Mouse (Mus musculus): Measurements from ENCODE around the gene Trpm3.

GRCm38 (mm10) chr19:22594492-22594891 lies 455.6 kb downstream of the Trpm3 start:
- TF ChIP-seq POLR2A (IDR thresholded peaks at IDR 0.05; ENCODE audit: insufficient read depth, low read length) (no peak), CTCF (IDR thresholded peaks at IDR 0.05; ENCODE audit: low read depth, low read length) (no peak)
